7 mouse cellular contexts compared by ENCODE assay signal in genomic region chr9:54699087-54699344, GRCm38 (mm10). TPM values are rescaled to one million over a fixed set of nuclear protein-coding genes. Genes with fewer than 3 reads are reported as not detected.
DNase-seq lines count a peak whose midpoint lies in the region; ATAC-seq and TF ChIP-seq lines count a peak whose summit lies in the region.

No protein-coding gene starts in this region.

- no peak overlapping the region for H3K27ac ChIP-seq in lung, embryonic 14.5 days (ENCODE audit: low read depth)
- H3K27ac ChIP-seq in limb, embryonic 10.5 days = peak overlapping the region; percentile 85
- H3K27ac ChIP-seq in olfactory bulb, adult 2 months (ENCODE audit: insufficient read depth, low read depth, low read length) = peak overlapping the region; percentile 63; the same call in 1 of the 2 replicates

- TF ChIP-seq CTCF in lung, embryonic 14.5 days (IDR thresholded peaks at IDR 0.05; ENCODE audit: low read depth) = peak; percentile 6; the same call in 1 of the 2 replicates
- TF ChIP-seq CTCF in olfactory bulb, adult 2 months (IDR thresholded peaks at IDR 0.05; ENCODE audit: insufficient read depth, low read depth, low read length) = no peak

- ATAC-seq in lung, embryonic 14.5 days (ENCODE audit: insufficient read depth) = peak; percentile 74
- ATAC-seq in erythroid progenitor cell, adult 5-6 weeks (replicated peaks; ENCODE audit: low FRiP score, poor library complexity, severe bottlenecking) = peak; percentile 31; the same call in 1 of the 2 replicates

- peaks cover 11% of the 10 kb centered on the region; the same call in 1 of the 2 replicates for H3K4me1 ChIP-seq in lung, embryonic 14.5 days (ENCODE audit: insufficient read depth)
- H3K4me1 ChIP-seq in limb, embryonic 10.5 days = peaks cover 35% of the 10 kb centered on the region
- peaks cover 10% of the 10 kb centered on the region for H3K4me1 ChIP-seq in olfactory bulb, adult 2 months (ENCODE audit: control insufficient read depth, insufficient read depth, low read length)

- no peak for DNase-seq in lung, embryonic 14.5 days
- no peak for DNase-seq in lung, postnatal 36 days
- no peak for DNase-seq in limb, embryonic 10.5 days (ENCODE audit: low spot score)
- no peak for DNase-seq in adrenal gland, adult 18-20 months (ENCODE audit: low spot score in 2 of 2)
- DNase-seq in spleen, postnatal 36 days (ENCODE audit: low spot score in 2 of 2) = no peak

- H3K4me3 ChIP-seq in lung, embryonic 14.5 days (ENCODE audit: low read depth, low read length) = peak overlapping the region; percentile 71
- peak overlapping the region; percentile 75 for H3K4me3 ChIP-seq in limb, embryonic 10.5 days
- H3K4me3 ChIP-seq in olfactory bulb, adult 2 months (ENCODE audit: insufficient read depth, low read depth, low read length) = peak overlapping the region; percentile 90

- H3K9ac ChIP-seq in lung, embryonic 14.5 days = peak overlapping the region; percentile 75

- H3K4me2 ChIP-seq in lung, embryonic 14.5 days = peak overlapping the region; percentile 93

- no peak for TF ChIP-seq POLR2A in olfactory bulb, adult 2 months (IDR thresholded peaks at IDR 0.05; ENCODE audit: insufficient read depth, low read depth, low read length)

- no peaks in the 10 kb centered on the region for H3K9me3 ChIP-seq in lung, embryonic 14.5 days (ENCODE audit: low read depth, low read length)
- no peaks in the 10 kb centered on the region for H3K9me3 ChIP-seq in limb, embryonic 10.5 days (replicated peaks)

- peaks cover 16% of the 10 kb centered on the region for H3K27me3 ChIP-seq in lung, embryonic 14.5 days (ENCODE audit: insufficient read depth, low read length)
- peaks cover 84% of the 10 kb centered on the region for H3K27me3 ChIP-seq in limb, embryonic 10.5 days (ENCODE audit: low read depth, poor library complexity, severe bottlenecking)

- H3K36me3 ChIP-seq in lung, embryonic 14.5 days (ENCODE audit: insufficient read depth) = no peaks in the 10 kb centered on the region
- H3K36me3 ChIP-seq in limb, embryonic 10.5 days = no peaks in the 10 kb centered on the region

- WGBS in lung, embryonic 14.5 days = 6% methylated on average over 27 of the region's 27 CpGs
- 16% methylated on average over 27 of the region's 27 CpGs for WGBS in limb, embryonic 10.5 days
- WGBS in olfactory bulb, adult 2 months = 4% methylated on average over 27 of the region's 27 CpGs

RNA-seq across cellular contexts. Expression of gene Dnaja4, which starts 0.3 kb away (rescaled TPM):
- polyA plus RNA-seq in lung, embryonic 14.5 days (2014; fragmentation: Nextera tagmentation; extraction: Ambion mirVana) = 6.1 and 6.3 TPM in 2 replicates
- total RNA-seq in erythroid progenitor cell, adult 5-6 weeks (2015; ENCODE audit: low replicate concordance) = 52.8 and 59.1 TPM in 2 replicates
- total RNA-seq in erythroid progenitor cell, adult 5-6 weeks (2017; ENCODE audit: low replicate concordance) = 59.7 and 67.0 TPM in 2 replicates
- polyA plus RNA-seq in limb, embryonic 10.5 days (2016; fragmentation: Nextera tagmentation; extraction: Ambion mirVana) = 2.7 and 2.9 TPM in 2 replicates
- not detected in 2 replicates for polyA plus RNA-seq in olfactory bulb, adult 2 months (2012; ENCODE audit: insufficient read depth, insufficient read length, low replicate concordance, missing spikeins)
- total RNA-seq in adrenal gland, adult 18-20 months (2021) = 10 to 100 TPM; 34.7 to 51.7 TPM

RNA-seq across cellular contexts. Expression of gene Wdr61, which starts 35.3 kb away (rescaled TPM):
- polyA plus RNA-seq in lung, embryonic 14.5 days (2014; fragmentation: Nextera tagmentation; extraction: Ambion mirVana) = 148 and 156 TPM in 2 replicates
- total RNA-seq in erythroid progenitor cell, adult 5-6 weeks (2015; ENCODE audit: low replicate concordance) = 28.5 and 44.3 TPM in 2 replicates
- 23.5 and 35.9 TPM in 2 replicates for total RNA-seq in erythroid progenitor cell, adult 5-6 weeks (2017; ENCODE audit: low replicate concordance)
- 178 and 190 TPM in 2 replicates for polyA plus RNA-seq in limb, embryonic 10.5 days (2016; fragmentation: Nextera tagmentation; extraction: Ambion mirVana)
- not detected in 2 replicates for polyA plus RNA-seq in olfactory bulb, adult 2 months (2012; ENCODE audit: insufficient read depth, insufficient read length, low replicate concordance, missing spikeins)
- 10 to 100 TPM; 66.4 to 71.3 TPM for total RNA-seq in adrenal gland, adult 18-20 months (2021)

RNA-seq across cellular contexts. Expression of gene Acsbg1, which starts 37.3 kb away (rescaled TPM):
- polyA plus RNA-seq in lung, embryonic 14.5 days (2014; fragmentation: Nextera tagmentation; extraction: Ambion mirVana) = 0.31 and 0.32 TPM in 2 replicates
- total RNA-seq in erythroid progenitor cell, adult 5-6 weeks (2015; ENCODE audit: low replicate concordance) = not detected in 2 replicates
- 1.2 TPM in 1 of 2 replicates, not detected in the other for total RNA-seq in erythroid progenitor cell, adult 5-6 weeks (2017; ENCODE audit: low replicate concordance)
- polyA plus RNA-seq in limb, embryonic 10.5 days (2016; fragmentation: Nextera tagmentation; extraction: Ambion mirVana) = 0.31 and 0.60 TPM in 2 replicates
- polyA plus RNA-seq in olfactory bulb, adult 2 months (2012; ENCODE audit: insufficient read depth, insufficient read length, low replicate concordance, missing spikeins) = 141 TPM in 1 of 2 replicates, not detected in the other
- 100 to 1,000 TPM; 221 to 307 TPM for total RNA-seq in adrenal gland, adult 18-20 months (2021)

Comparison
In these comparisons a context has a peak if more than half of its experiments do, and no peak if none do; other contexts are left out.
1. RNA of gene Wdr61, which starts 35.3 kb away (polyA plus RNA-seq): 178 to 190 TPM in limb, embryonic 10.5 days and 148 to 156 TPM in lung, embryonic 14.5 days; not detected in olfactory bulb, adult 2 months; every median in the first group is over 100 times any median in the second.
2. Peak in every context shown above with its lines, with median percentiles within 50 percentile points of each other: H3K4me3 ChIP-seq.